Comparison of ENCODE assay signal across 8 mouse cellular contexts in the genomic region with DNA sequence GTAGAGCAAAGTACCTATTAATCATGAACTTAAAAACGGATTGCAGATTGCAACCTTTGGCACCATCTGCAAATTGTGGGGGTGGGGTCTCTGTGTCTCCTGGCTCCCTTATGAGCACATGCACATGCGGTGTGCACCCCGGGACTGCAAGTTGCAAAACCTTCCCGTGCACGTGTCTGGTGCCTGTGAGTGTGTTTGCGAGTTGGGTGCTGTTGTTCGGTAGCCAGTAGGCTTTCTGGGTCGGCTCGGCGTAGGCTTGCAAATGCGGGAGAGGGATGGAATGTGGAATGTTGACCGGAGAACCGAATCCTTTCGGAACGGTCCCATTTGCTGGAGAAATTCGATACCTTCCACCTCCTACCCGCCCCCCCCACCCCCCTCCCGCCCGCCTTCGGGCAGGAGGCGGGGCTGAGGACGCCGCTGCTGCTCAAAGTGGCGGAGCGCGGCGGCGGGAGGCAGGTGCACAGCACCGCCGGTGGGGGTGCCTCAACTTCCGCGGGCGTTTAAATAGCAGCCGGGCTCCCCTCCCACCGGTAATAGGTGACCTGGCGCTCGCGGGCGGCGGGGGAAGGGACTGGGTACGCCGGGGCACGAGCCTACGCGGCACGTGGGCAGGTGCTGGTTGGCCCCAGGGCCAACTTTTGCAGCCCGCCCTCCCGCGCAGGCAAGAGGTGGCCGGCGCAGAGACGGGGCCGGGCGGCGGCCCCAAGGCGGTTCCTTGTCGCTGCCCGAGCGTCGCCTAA. TPM values are rescaled to one million over a fixed set of nuclear protein-coding genes. Genes with fewer than 3 reads are reported as not detected.
A peak's percentile ranks its signal among the peaks of the same experiment; 100 is the strongest.
DNase-seq lines count a peak whose midpoint lies in the region; ATAC-seq lines count a peak whose summit lies in the region.

No protein-coding gene starts in this region.

- H3K4me3 ChIP-seq in intestine, embryonic 16.5 days (ENCODE audit: low read length), result peak overlapping the region; percentile 83
- peak overlapping the region; percentile 81 for H3K4me3 ChIP-seq in midbrain, embryonic 10.5 days

- H3K27ac ChIP-seq in intestine, embryonic 16.5 days (ENCODE audit: low read length), result peak overlapping the region; percentile 97
- H3K27ac ChIP-seq in midbrain, embryonic 10.5 days (replicated peaks), result peak overlapping the region; percentile 98

- H3K4me1 ChIP-seq in intestine, embryonic 16.5 days (ENCODE audit: control insufficient read depth, insufficient read depth, low read length), result peaks cover 13% of the 10 kb centered on the region; the same call in 1 of the 2 replicates
- peaks cover 42% of the 10 kb centered on the region for H3K4me1 ChIP-seq in midbrain, embryonic 10.5 days

- DNase-seq in urinary bladder, adult 18-20 months (ENCODE audit: low spot score in 2 of 2), result peak; percentile 76 to 77
- no peak for DNase-seq in urinary bladder, postnatal 10 days (ENCODE audit: low spot score)
- peak; percentile 88 for DNase-seq in embryo, embryonic 9.5 days (ENCODE audit: extremely low spot score)
- peak; percentile 36 to 59 for DNase-seq in gastrocnemius, postnatal 4 days (ENCODE audit: low spot score in 2 of 2)
- DNase-seq in left cerebral cortex, postnatal 4 days, result peak; percentile 59
- DNase-seq in midbrain, embryonic 10.5 days (ENCODE audit: low spot score), result peak; percentile 82
- DNase-seq in right cerebral cortex, postnatal 4 days, result peak; percentile 65

- H3K9ac ChIP-seq in intestine, embryonic 16.5 days (ENCODE audit: low read depth, low read length), result peak overlapping the region; percentile 90

- H3K36me3 ChIP-seq in intestine, embryonic 16.5 days (ENCODE audit: control insufficient read depth, insufficient read depth, low read length), result no peaks in the 10 kb centered on the region
- no peaks in the 10 kb centered on the region for H3K36me3 ChIP-seq in midbrain, embryonic 10.5 days

- no peaks in the 10 kb centered on the region for H3K27me3 ChIP-seq in intestine, embryonic 16.5 days (replicated peaks; ENCODE audit: control insufficient read depth, insufficient read depth, low read length)
- peaks cover 9% of the 10 kb centered on the region; the same call in 1 of the 2 replicates for H3K27me3 ChIP-seq in midbrain, embryonic 10.5 days (ENCODE audit: low read depth, poor library complexity, severe bottlenecking)

- under 1% methylated on average over 58 of the region's 60 CpGs for WGBS in intestine, embryonic 16.5 days
- WGBS in midbrain, embryonic 10.5 days, result under 1% methylated on average over 60 of the region's 60 CpGs

- no peaks in the 10 kb centered on the region for H3K9me3 ChIP-seq in intestine, embryonic 16.5 days (ENCODE audit: control insufficient read depth, low read length)
- H3K9me3 ChIP-seq in midbrain, embryonic 10.5 days (replicated peaks), result no peaks in the 10 kb centered on the region

- H3K4me2 ChIP-seq in intestine, embryonic 16.5 days (ENCODE audit: low read depth, low read length), result peak overlapping the region; percentile 79

- ATAC-seq in intestine, embryonic 16.5 days, result peak; percentile 75

- intact Hi-C loops in left cerebral cortex, postnatal 4 days (cut with DNase I), result loop anchor here (5.0 to 10.0 kb wide), 4 partner anchors 140 to 490 kb away; no protein-coding TSS in a partner anchor

RNA-seq across cellular contexts. Expression of gene Jade1, which starts 9.1 kb away (rescaled TPM):
- total RNA-seq in gastrocnemius, postnatal 4 days (2021), result 10 to 100 TPM; 36.6 to 37.3 TPM
- 14.8 and 16.9 TPM in 2 replicates for polyA plus RNA-seq in intestine, embryonic 16.5 days (2015; fragmentation: Nextera tagmentation; extraction: Ambion mirVana)
- 10 to 100 TPM; 29.0 to 29.4 TPM for total RNA-seq in left cerebral cortex, postnatal 4 days (2021)
- polyA plus RNA-seq in midbrain, embryonic 10.5 days (2016; fragmentation: Nextera tagmentation; extraction: Ambion mirVana), result 17.7 and 17.9 TPM in 2 replicates
